Mouse (Mus musculus): Measurements from ENCODE around the gene Rdh12. TPM values are rescaled to one million over a fixed set of nuclear protein-coding genes. Genes with fewer than 3 reads are reported as not detected.
"Not testable (repeated sequence)": the region's sequence is repeated elsewhere in the genome, so short reads cannot be mapped to it uniquely, and the experiment has no call there.

The Rdh12 gene
- total RNA-seq (2021), result 1 to 10 TPM; 1.2 to 2.4 TPM
- long read RNA-seq, experiment 1, result 0 reads
- long read RNA-seq, experiment 2, partial matches to known transcripts, result 1 of 3 reads
- long read RNA-seq, experiment 2, other reads (novel, unspliced or antisense), result 0 of 3 reads

GRCm38 (mm10) chr12:79208703-79209464 is at the start of gene Rdh12:
TSS of gene Rdh12 (plus strand) at chr12:79208914.
- DNase-seq (ENCODE audit: low spot score in 2 of 2), result peak in 1 of 2 experiments; percentile 33

GRCm38 (mm10) chr12:79162876-79163275 is 45.8 kb upstream of the Rdh12 start:
- DNase-seq (ENCODE audit: low spot score in 2 of 2), result no peak

GRCm38 (mm10) chr12:79169173-79169572 is 39.5 kb upstream of the Rdh12 start:
- no peak for DNase-seq (ENCODE audit: low spot score in 2 of 2)

- peak; percentile 10 to 40 for DNase-seq (ENCODE audit: low spot score in 2 of 2)
These were observed 38.3 kb upstream of the Rdh12 start for GRCm38 (mm10) chr12:79170421-79170820.

- peak in 1 of 2 experiments; percentile 3 for DNase-seq (ENCODE audit: low spot score in 2 of 2)
These were observed 37.3 kb upstream of the Rdh12 start for GRCm38 (mm10) chr12:79171269-79171995.

- peak; percentile 91 to 98 for DNase-seq (ENCODE audit: low spot score in 2 of 2)
These were observed 36.4 kb upstream of the Rdh12 start, which contains the start of gene Vti1b for GRCm38 (mm10) chr12:79172019-79172941. TSS of gene Vti1b (minus strand) at chr12:79172667.

GRCm38 (mm10) chr12:79173721-79174120 is 35.0 kb upstream of the Rdh12 start:
- no peak for DNase-seq (ENCODE audit: low spot score in 2 of 2)

- DNase-seq (ENCODE audit: low spot score in 2 of 2), result no peak
These were observed 32.7 kb upstream of the Rdh12 start for GRCm38 (mm10) chr12:79175998-79176397.

GRCm38 (mm10) chr12:79185160-79185559 is 23.6 kb upstream of the Rdh12 start:
- DNase-seq (ENCODE audit: low spot score in 2 of 2), result not testable (repeated sequence)

- DNase-seq (ENCODE audit: low spot score in 2 of 2), result peak; percentile 45 to 67
These were observed 17.6 kb upstream of the Rdh12 start for GRCm38 (mm10) chr12:79190931-79191673.

- peak; percentile 56 to 74 for DNase-seq (ENCODE audit: low spot score in 2 of 2)
These were observed 17.0 kb upstream of the Rdh12 start for GRCm38 (mm10) chr12:79191701-79192100.

- no peak for DNase-seq (ENCODE audit: low spot score in 2 of 2)
These were observed 16.5 kb upstream of the Rdh12 start, which contains the start of gene Rdh11 for GRCm38 (mm10) chr12:79192193-79192592. TSS of gene Rdh11 (minus strand) at chr12:79192293.

- DNase-seq (ENCODE audit: low spot score in 2 of 2), result peak; percentile 34 to 72
These were observed 15.3 kb upstream of the Rdh12 start for GRCm38 (mm10) chr12:79193441-79193840.

- DNase-seq (ENCODE audit: low spot score in 2 of 2), result no peak
These were observed 11.6 kb upstream of the Rdh12 start for GRCm38 (mm10) chr12:79197105-79197504.

GRCm38 (mm10) chr12:79201882-79202281 is 6.8 kb upstream of the Rdh12 start:
- no peak for DNase-seq (ENCODE audit: low spot score in 2 of 2)

GRCm38 (mm10) chr12:79211447-79211846 is 2.7 kb downstream of the Rdh12 start:
- DNase-seq (ENCODE audit: low spot score in 2 of 2), result no peak

- DNase-seq (ENCODE audit: low spot score in 2 of 2), result no peak
These were observed 8.8 kb downstream of the Rdh12 start for GRCm38 (mm10) chr12:79217511-79217910.

GRCm38 (mm10) chr12:79235485-79236080 is 26.9 kb downstream of the Rdh12 start:
- no peak for DNase-seq (ENCODE audit: low spot score in 2 of 2)

GRCm38 (mm10) chr12:79241985-79242384 is 33.3 kb downstream of the Rdh12 start:
- no peak for DNase-seq (ENCODE audit: low spot score in 2 of 2)

GRCm38 (mm10) chr12:79242921-79243320 is 34.2 kb downstream of the Rdh12 start:
- DNase-seq (ENCODE audit: low spot score in 2 of 2), result no peak
